Mouse (Mus musculus) limb, embryonic 14.5 days (tissue): ENCODE results near the gene Ddx41. TPM values are rescaled to one million over a fixed set of nuclear protein-coding genes. Genes with fewer than 3 reads are reported as not detected.

ENCODE experiments used
- ATAC-seq: fragments of 200-750 bp; cut with Nextera tagmentation; 2 replicates; pipeline ENCODE4 v1.8.0; 2017; ENCODE audit warnings: low read depth, moderate number of reproducible peaks, moderate TSS enrichment; ENCODE audit not compliant: low FRiP score
- DNase-seq: peaks from one replicate; pipeline ENCODE4 v3.0.0-alpha.2; 2015; ENCODE audit warnings: low spot score
- H3K27ac ChIP-seq: fragments of 300-500 bp; sonication (generic); replicated peaks from 2 replicates; pipeline ENCODE4 v1.5.1; 2014; ENCODE audit warnings: low read depth, mild to moderate bottlenecking, low read length, moderate library complexity, mixed read lengths
- H3K27me3 ChIP-seq: fragments of 300-500 bp; sonication (generic); 2 replicates; pipeline ENCODE4 v1.6.1; 2014; ENCODE audit warnings: low read length, mixed read lengths; ENCODE audit not compliant: control insufficient read depth, insufficient read depth
- H3K36me3 ChIP-seq: fragments of 300-500 bp; sonication (generic); 2 replicates; pipeline ENCODE4 v1.6.1; 2014; ENCODE audit warnings: mild to moderate bottlenecking, low read length, moderate library complexity, mixed read lengths; ENCODE audit not compliant: control insufficient read depth, insufficient read depth
- H3K4me1 ChIP-seq: fragments of 300-500 bp; sonication (generic); 2 replicates; pipeline ENCODE4 v1.6.1; 2014; ENCODE audit warnings: antibody characterized with exemption, low read length, mixed read lengths; ENCODE audit not compliant: control insufficient read depth, insufficient read depth
- H3K4me2 ChIP-seq: fragments of 300-500 bp; sonication (generic); replicated peaks from 2 replicates; pipeline ENCODE4 v1.6.1; 2014; ENCODE audit warnings: low read depth, mild to moderate bottlenecking, low read length, moderate library complexity; ENCODE audit not compliant: severe bottlenecking
- H3K4me3 ChIP-seq: fragments of 300-500 bp; sonication (generic); replicated peaks from 2 replicates; pipeline ENCODE4 v1.5.1; 2014; ENCODE audit warnings: low read length
- H3K9ac ChIP-seq: fragments of 300-500 bp; sonication (generic); 2 replicates; pipeline ENCODE4 v1.6.1; 2014; ENCODE audit warnings: mild to moderate bottlenecking, low read depth, low read length, moderate library complexity; ENCODE audit not compliant: severe bottlenecking
- H3K9me3 ChIP-seq: fragments of 300-500 bp; sonication (generic); 2 replicates; pipeline ENCODE4 v1.6.1; 2016; ENCODE audit warnings: low read length; ENCODE audit not compliant: control insufficient read depth
- POLR2A ChIP-seq: fragments of 200-500 bp; IDR thresholded peaks from 2 replicates; pipeline ENCODE4 v1.8.0; 2012; ENCODE audit warnings: inconsistent platforms, mild to moderate bottlenecking, moderate library complexity, borderline replicate concordance; ENCODE audit not compliant: insufficient read depth, insufficient read length; ENCODE audit errors: extremely low read depth
- WGBS: fragments of 180-500 bp; shearing (Covaris S2); extraction: QIAGEN DNeasy Blood & Tissue Kit; methylation state at CpG from one replicate; pipeline ENCODE4 v1.1.7; 2014; 5-methylcytosine and 5-hydroxymethylcytosine counted together
- microRNA-seq: library from miRNA; unstranded; fragments of <30 nt; microRNA quantifications from one replicate; pipeline ENCODE4, GENCODE M21; 2016
- polyA plus RNA-seq, 2 experiments: library from polyadenylated mRNA; depleted of rRNA in 1 of 2; stranded (reverse) in 1 of 2; unstranded in 1 of 2; fragments of >200 nt; fragmentation: Nextera tagmentation in 1 of 2; extraction: Ambion mirVana in 1 of 2; gene quantifications; 2 replicates each; pipeline versions ENCODE4 v1.2.1 to v1.2.3; 2012 to 2014

Ddx41 gene
- polyA plus RNA-seq, 2 experiments = 59.9 to 92.6 TPM

DNA sequence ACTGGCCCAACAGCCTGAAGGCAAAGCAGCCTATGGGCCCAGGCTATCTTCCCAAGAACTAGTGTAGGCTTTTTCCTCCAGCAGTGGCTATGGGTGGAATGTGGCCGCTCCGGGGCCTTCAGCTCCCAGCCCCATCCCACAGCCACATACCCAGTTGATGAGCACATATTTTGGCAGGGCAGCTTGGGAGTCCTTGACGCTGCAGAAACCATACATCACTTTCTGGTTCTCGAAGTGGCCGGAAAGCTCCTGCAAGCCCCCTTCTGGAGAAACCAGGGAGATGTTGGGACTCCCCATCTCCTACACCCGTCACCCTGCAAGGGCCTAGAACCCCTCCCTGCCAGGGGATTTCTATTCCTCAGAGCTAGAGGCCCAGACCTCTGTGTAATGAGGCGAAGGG is 53.9 kb downstream of the Ddx41 start:
- no peak overlapping the region for H3K4me2 ChIP-seq
- H3K9ac ChIP-seq = no peak overlapping the region
- H3K27me3 ChIP-seq = no peaks in the 10 kb centered on the region
- peaks cover 60% of the 10 kb centered on the region for H3K36me3 ChIP-seq
- H3K4me3 ChIP-seq = no peak overlapping the region
- DNase-seq (no peak), ATAC-seq (no peak)
- WGBS = 80% methylated on average over 7 of the region's 7 CpGs
- no peaks in the 10 kb centered on the region for H3K9me3 ChIP-seq
- peaks cover 29% of the 10 kb centered on the region for H3K4me1 ChIP-seq
- no peak overlapping the region for H3K27ac ChIP-seq
- no peak for TF ChIP-seq POLR2A

Small RNAs within 50 kb of the gene (microRNA-seq; reads per million reads assigned to microRNA genes)
- gene Mir6945 = 1.4 reads per million

Other genes starting within 250 kb of the Ddx41 start
- gene Prelid1, start 216.2 kb downstream of the Ddx41 start, polyA plus RNA-seq (2012; rRNA removed) = 282 and 315 TPM in 2 replicates
- gene Prelid1, start 216.2 kb downstream of the Ddx41 start, polyA plus RNA-seq (2014; fragmentation: Nextera tagmentation; extraction: Ambion mirVana) = 450 and 476 TPM in 2 replicates
- 154 and 165 TPM in 2 replicates for gene Rab24, start 214.7 kb downstream of the Ddx41 start, polyA plus RNA-seq (2012; rRNA removed)
- gene Rab24, start 214.7 kb downstream of the Ddx41 start, polyA plus RNA-seq (2014; fragmentation: Nextera tagmentation; extraction: Ambion mirVana) = 109 and 116 TPM in 2 replicates
- gene Mxd3, start 206.8 kb downstream of the Ddx41 start, polyA plus RNA-seq (2012; rRNA removed) = 59.8 and 67.0 TPM in 2 replicates
- gene Mxd3, start 206.8 kb downstream of the Ddx41 start, polyA plus RNA-seq (2014; fragmentation: Nextera tagmentation; extraction: Ambion mirVana) = 41.4 and 44.1 TPM in 2 replicates
- 84.4 and 101 TPM in 2 replicates for gene Lman2, start 173.9 kb downstream of the Ddx41 start, polyA plus RNA-seq (2012; rRNA removed)
- gene Lman2, start 173.9 kb downstream of the Ddx41 start, polyA plus RNA-seq (2014; fragmentation: Nextera tagmentation; extraction: Ambion mirVana) = 92.9 and 101 TPM in 2 replicates
- gene Rgs14, start 166.9 kb downstream of the Ddx41 start, polyA plus RNA-seq (2012; rRNA removed) = 1.8 and 1.9 TPM in 2 replicates
- 1.3 and 2.4 TPM in 2 replicates for gene Rgs14, start 166.9 kb downstream of the Ddx41 start, polyA plus RNA-seq (2014; fragmentation: Nextera tagmentation; extraction: Ambion mirVana)
- not detected in 2 replicates for gene Slc34a1, start 138.5 kb downstream of the Ddx41 start, polyA plus RNA-seq (2012; rRNA removed)
- gene Slc34a1, start 138.5 kb downstream of the Ddx41 start, polyA plus RNA-seq (2014; fragmentation: Nextera tagmentation; extraction: Ambion mirVana) = not detected in 2 replicates
- 0.52 TPM in 1 of 2 replicates, not detected in the other for gene Pfn3, start 121.4 kb downstream of the Ddx41 start, polyA plus RNA-seq (2012; rRNA removed)
- gene Pfn3, start 121.4 kb downstream of the Ddx41 start, polyA plus RNA-seq (2014; fragmentation: Nextera tagmentation; extraction: Ambion mirVana) = not detected in 2 replicates
- 0.09 and 0.11 TPM in 2 replicates for gene F12, start 109.9 kb downstream of the Ddx41 start, polyA plus RNA-seq (2012; rRNA removed)
- gene F12, start 109.9 kb downstream of the Ddx41 start, polyA plus RNA-seq (2014; fragmentation: Nextera tagmentation; extraction: Ambion mirVana) = not detected in 2 replicates
- gene Grk6, start 91.6 kb downstream of the Ddx41 start, polyA plus RNA-seq (2012; rRNA removed) = 81.4 and 92.8 TPM in 2 replicates
- 51.7 and 57.5 TPM in 2 replicates for gene Grk6, start 91.6 kb downstream of the Ddx41 start, polyA plus RNA-seq (2014; fragmentation: Nextera tagmentation; extraction: Ambion mirVana)
- 18.6 and 28.4 TPM in 2 replicates for gene Prr7, start 72.4 kb downstream of the Ddx41 start, polyA plus RNA-seq (2012; rRNA removed)
- 1.4 and 2.3 TPM in 2 replicates for gene Prr7, start 72.4 kb downstream of the Ddx41 start, polyA plus RNA-seq (2014; fragmentation: Nextera tagmentation; extraction: Ambion mirVana)
- 266 and 303 TPM in 2 replicates for gene Dbn1, start 48.5 kb downstream of the Ddx41 start, polyA plus RNA-seq (2012; rRNA removed)
- 153 and 178 TPM in 2 replicates for gene Dbn1, start 48.5 kb downstream of the Ddx41 start, polyA plus RNA-seq (2014; fragmentation: Nextera tagmentation; extraction: Ambion mirVana)
- gene Pdlim7, start 23.0 kb downstream of the Ddx41 start, polyA plus RNA-seq (2012; rRNA removed) = 137 and 192 TPM in 2 replicates
- 148 and 162 TPM in 2 replicates for gene Pdlim7, start 23.0 kb downstream of the Ddx41 start, polyA plus RNA-seq (2014; fragmentation: Nextera tagmentation; extraction: Ambion mirVana)
- gene Dok3, start 7.4 kb downstream of the Ddx41 start, polyA plus RNA-seq (2012; rRNA removed) = 9.1 and 9.8 TPM in 2 replicates
- 2.4 and 4.4 TPM in 2 replicates for gene Dok3, start 7.4 kb downstream of the Ddx41 start, polyA plus RNA-seq (2014; fragmentation: Nextera tagmentation; extraction: Ambion mirVana)
- 140 and 159 TPM in 2 replicates for gene Fam193b, start 34.5 kb upstream of the Ddx41 start, polyA plus RNA-seq (2012; rRNA removed)
- gene Fam193b, start 34.5 kb upstream of the Ddx41 start, polyA plus RNA-seq (2014; fragmentation: Nextera tagmentation; extraction: Ambion mirVana) = 35.9 and 40.7 TPM in 2 replicates
- gene Tmed9, start 37.1 kb upstream of the Ddx41 start, polyA plus RNA-seq (2012; rRNA removed) = 182 and 228 TPM in 2 replicates
- 78.6 and 83.0 TPM in 2 replicates for gene Tmed9, start 37.1 kb upstream of the Ddx41 start, polyA plus RNA-seq (2014; fragmentation: Nextera tagmentation; extraction: Ambion mirVana)
- 39.3 and 53.0 TPM in 2 replicates for gene B4galt7, start 63.2 kb upstream of the Ddx41 start, polyA plus RNA-seq (2012; rRNA removed)
- gene B4galt7, start 63.2 kb upstream of the Ddx41 start, polyA plus RNA-seq (2014; fragmentation: Nextera tagmentation; extraction: Ambion mirVana) = 10.1 and 12.5 TPM in 2 replicates
- gene Caml, start 86.3 kb upstream of the Ddx41 start, polyA plus RNA-seq (2012; rRNA removed) = 55.3 and 60.7 TPM in 2 replicates
- 59.4 and 60.4 TPM in 2 replicates for gene Caml, start 86.3 kb upstream of the Ddx41 start, polyA plus RNA-seq (2014; fragmentation: Nextera tagmentation; extraction: Ambion mirVana)
- 36.5 and 48.7 TPM in 2 replicates for gene Ddx46, start 98.4 kb upstream of the Ddx41 start, polyA plus RNA-seq (2012; rRNA removed)
- 33.0 and 36.0 TPM in 2 replicates for gene Ddx46, start 98.4 kb upstream of the Ddx41 start, polyA plus RNA-seq (2014; fragmentation: Nextera tagmentation; extraction: Ambion mirVana)
- 75.9 and 87.5 TPM in 2 replicates for gene B230219D22Rik, start 156.5 kb upstream of the Ddx41 start, polyA plus RNA-seq (2012; rRNA removed)
- 60.7 and 67.8 TPM in 2 replicates for gene B230219D22Rik, start 156.5 kb upstream of the Ddx41 start, polyA plus RNA-seq (2014; fragmentation: Nextera tagmentation; extraction: Ambion mirVana)
- gene Txndc15, start 178.0 kb upstream of the Ddx41 start, polyA plus RNA-seq (2012; rRNA removed) = 61.8 and 64.4 TPM in 2 replicates
- 104 and 109 TPM in 2 replicates for gene Txndc15, start 178.0 kb upstream of the Ddx41 start, polyA plus RNA-seq (2014; fragmentation: Nextera tagmentation; extraction: Ambion mirVana)
- 24.3 and 41.7 TPM in 2 replicates for gene Pcbd2, start 190.7 kb upstream of the Ddx41 start, polyA plus RNA-seq (2012; rRNA removed)
- gene Pcbd2, start 190.7 kb upstream of the Ddx41 start, polyA plus RNA-seq (2014; fragmentation: Nextera tagmentation; extraction: Ambion mirVana) = 40.9 and 46.2 TPM in 2 replicates
- gene Catsper3, start 247.9 kb upstream of the Ddx41 start, polyA plus RNA-seq (2012; rRNA removed) = 0.18 TPM in 2 replicates
- 0.15 TPM in 1 of 2 replicates, not detected in the other for gene Catsper3, start 247.9 kb upstream of the Ddx41 start, polyA plus RNA-seq (2014; fragmentation: Nextera tagmentation; extraction: Ambion mirVana)